Mouse (Mus musculus) C2C12 (cell line): ENCODE measurements around the gene Smtnl2.

Experiments
- CTCF ChIP-seq: IDR thresholded peaks from one replicate; pipeline ENCODE4 v1.5.1; 2011; ENCODE audit not compliant: control insufficient read depth, insufficient read depth, insufficient read length
- USF1 ChIP-seq: IDR thresholded peaks from one replicate; pipeline ENCODE4 v1.6.1; 2011; ENCODE audit warnings: low read depth, mild to moderate bottlenecking, control low read depth, moderate library complexity

GRCm38 (mm10) chr11:72366126-72366525 is 45.4 kb downstream of the Smtnl2 start:
- TF ChIP-seq USF1, result no peak
- no peak for TF ChIP-seq CTCF
